Mouse (Mus musculus) intestine, embryonic 14.5 days (tissue): ENCODE results near the gene Aspdh. TPM values are rescaled to one million over a fixed set of nuclear protein-coding genes. Genes with fewer than 3 reads are reported as not detected.

Experiments used
- ATAC-seq: fragments of 200-750 bp; cut with Nextera tagmentation; replicated peaks from 2 replicates; pipeline ENCODE4 v1.8.0; 2017; ENCODE audit warnings: low read depth, moderate number of reproducible peaks, moderate TSS enrichment, moderate library complexity; ENCODE audit not compliant: low FRiP score, low TSS enrichment
- DNase-seq: peaks from one replicate; pipeline ENCODE4 v3.0.0-alpha.2; 2018; ENCODE audit warnings: low spot score
- H3K27ac ChIP-seq: fragments of 300-500 bp; sonication (generic); 2 replicates; pipeline ENCODE4 v1.5.1; 2014; ENCODE audit warnings: low read depth, mild to moderate bottlenecking, control low read depth
- H3K27me3 ChIP-seq: fragments of 300-500 bp; sonication (generic); replicated peaks from 2 replicates; pipeline ENCODE4 v1.6.1; 2014; ENCODE audit warnings: low read length, control low read depth; ENCODE audit not compliant: control insufficient read depth, insufficient read depth
- H3K36me3 ChIP-seq: fragments of 300-500 bp; sonication (generic); 2 replicates; pipeline ENCODE4 v1.6.1; 2014; ENCODE audit warnings: low read length, control low read depth; ENCODE audit not compliant: control insufficient read depth, insufficient read depth
- H3K4me1 ChIP-seq: fragments of 300-500 bp; sonication (generic); replicated peaks from 2 replicates; pipeline ENCODE4 v1.6.1; 2014; ENCODE audit warnings: low read length, control low read depth, mixed read lengths; ENCODE audit not compliant: control insufficient read depth, insufficient read depth
- H3K4me2 ChIP-seq: fragments of 300-500 bp; sonication (generic); 2 replicates; pipeline ENCODE4 v1.6.1; 2014; ENCODE audit warnings: low read length
- H3K4me3 ChIP-seq: fragments of 300-500 bp; sonication (generic); 2 replicates; pipeline ENCODE4 v1.5.1; 2014; ENCODE audit warnings: low read depth, low read length, control low read depth, mixed read lengths
- H3K9ac ChIP-seq: fragments of 300-500 bp; sonication (generic); 2 replicates; pipeline ENCODE4 v1.6.1; 2014; ENCODE audit warnings: mild to moderate bottlenecking, low read length
- H3K9me3 ChIP-seq: fragments of 300-500 bp; sonication (generic); 2 replicates; pipeline ENCODE4 v1.6.1; 2016; ENCODE audit warnings: low read length, control low read depth; ENCODE audit not compliant: control insufficient read depth
- WGBS: fragments of 180-500 bp; shearing (Covaris S2); extraction: QIAGEN DNeasy Blood & Tissue Kit; methylation state at CpG from one replicate; pipeline ENCODE4 v1.1.7; 2014; 5-methylcytosine and 5-hydroxymethylcytosine counted together
- polyA plus RNA-seq: library from polyadenylated mRNA; unstranded; fragments of >200 nt; fragmentation: Nextera tagmentation; extraction: Ambion mirVana; gene quantifications from 2 replicates; pipeline ENCODE4 v1.2.1, GENCODE M21; 2014

Gene Aspdh
- polyA plus RNA-seq, 1 experiment from 2014 or later = not detected

GRCm38 (mm10) chr7:44435796-44436195 lies 29.4 kb upstream of the Aspdh start:
- Histone ChIP-seq H3K4me3 (no peak overlapping the region), H3K9me3 (no peaks in the 10 kb centered on the region), H3K4me1 (no peaks in the 10 kb centered on the region), H3K36me3 (no peaks in the 10 kb centered on the region), H3K4me2 (no peak overlapping the region), H3K27me3 (peaks cover 43% of the 10 kb centered on the region), H3K9ac (no peak overlapping the region), H3K27ac (no peak overlapping the region)
- no peak for DNase-seq
- no peak for ATAC-seq
- 70% methylated on average over 5 of the region's 5 CpGs for WGBS

GRCm38 (mm10) chr7:44436267-44436666 lies 28.9 kb upstream of the Aspdh start:
- no peak for ATAC-seq
- Histone ChIP-seq H3K27me3 (peaks cover 43% of the 10 kb centered on the region), H3K9ac (no peak overlapping the region)

GRCm38 (mm10) chr7:44437188-44437587 lies 28.0 kb upstream of the Aspdh start:
- H3K4me2 ChIP-seq = no peak overlapping the region
- no peak for DNase-seq
- 68% methylated on average over 1 of the region's 1 CpGs for WGBS
- no peak for ATAC-seq
- no peak overlapping the region for H3K9ac ChIP-seq
- no peaks in the 10 kb centered on the region for H3K9me3 ChIP-seq
- no peak overlapping the region for H3K4me3 ChIP-seq
- H3K27me3 ChIP-seq = peaks cover 43% of the 10 kb centered on the region
- H3K27ac ChIP-seq = no peak overlapping the region
- H3K4me1 ChIP-seq = no peaks in the 10 kb centered on the region
- no peaks in the 10 kb centered on the region for H3K36me3 ChIP-seq

More at GRCm38 (mm10) chr7:44436267-44436666, 28.9 kb upstream of the Aspdh start:
- H3K4me1 ChIP-seq = no peaks in the 10 kb centered on the region
- 28% methylated on average over 1 of the region's 1 CpGs for WGBS
- H3K36me3 ChIP-seq = no peaks in the 10 kb centered on the region
- no peak overlapping the region for H3K27ac ChIP-seq
- no peaks in the 10 kb centered on the region for H3K9me3 ChIP-seq
- H3K4me3 ChIP-seq = no peak overlapping the region
- DNase-seq = no peak
- H3K4me2 ChIP-seq = no peak overlapping the region

GRCm38 (mm10) chr7:44437933-44438332 lies 27.3 kb upstream of the Aspdh start:
- ATAC-seq = no peak
- WGBS = 72% methylated on average over 8 of the region's 8 CpGs

GRCm38 (mm10) chr7:44439696-44440095 lies 25.5 kb upstream of the Aspdh start:
- no peak for DNase-seq
- H3K9me3 ChIP-seq = no peaks in the 10 kb centered on the region
- H3K27ac ChIP-seq = no peak overlapping the region
- H3K4me3 ChIP-seq = no peak overlapping the region
- WGBS = 72% methylated on average over 2 of the region's 2 CpGs
- H3K36me3 ChIP-seq = no peaks in the 10 kb centered on the region
- no peak overlapping the region for H3K9ac ChIP-seq
- peaks cover 57% of the 10 kb centered on the region for H3K27me3 ChIP-seq
- no peaks in the 10 kb centered on the region for H3K4me1 ChIP-seq
- no peak overlapping the region for H3K4me2 ChIP-seq
- ATAC-seq = no peak

More at GRCm38 (mm10) chr7:44437933-44438332, 27.3 kb upstream of the Aspdh start:
- H3K4me2 ChIP-seq = no peak overlapping the region
- H3K9ac ChIP-seq = no peak overlapping the region
- H3K4me3 ChIP-seq = no peak overlapping the region
- H3K27ac ChIP-seq = no peak overlapping the region
- H3K27me3 ChIP-seq = peaks cover 46% of the 10 kb centered on the region
- H3K9me3 ChIP-seq = no peaks in the 10 kb centered on the region
- DNase-seq = no peak
- no peaks in the 10 kb centered on the region for H3K36me3 ChIP-seq
- H3K4me1 ChIP-seq = no peaks in the 10 kb centered on the region

- WGBS = 82% methylated on average over 1 of the region's 1 CpGs
- Histone ChIP-seq H3K27me3 (peaks cover 65% of the 10 kb centered on the region), H3K4me1 (no peaks in the 10 kb centered on the region), H3K27ac (no peak overlapping the region), H3K4me3 (no peak overlapping the region), H3K9ac (no peak overlapping the region), H3K4me2 (no peak overlapping the region), H3K9me3 (no peaks in the 10 kb centered on the region), H3K36me3 (no peaks in the 10 kb centered on the region)
- ATAC-seq (no peak), DNase-seq (no peak)
Observed at GRCm38 (mm10) chr7:44440479-44440878, 24.7 kb upstream of the Aspdh start.

GRCm38 (mm10) chr7:44441180-44441579 lies 24.0 kb upstream of the Aspdh start:
- Histone ChIP-seq H3K27ac (no peak overlapping the region), H3K27me3 (peaks cover 72% of the 10 kb centered on the region), H3K4me2 (no peak overlapping the region), H3K9me3 (no peaks in the 10 kb centered on the region), H3K4me1 (no peaks in the 10 kb centered on the region), H3K36me3 (no peaks in the 10 kb centered on the region), H3K9ac (no peak overlapping the region), H3K4me3 (no peak overlapping the region)
- DNase-seq (no peak), ATAC-seq (no peak)
- 0% methylated on average over 1 of the region's 1 CpGs for WGBS

GRCm38 (mm10) chr7:44441648-44442109 lies 23.5 kb upstream of the Aspdh start:
- no peaks in the 10 kb centered on the region for H3K9me3 ChIP-seq
- no peak for DNase-seq
- peak overlapping the region; percentile 26 for H3K4me3 ChIP-seq
- H3K27ac ChIP-seq = 0 out of 2 replicates have a peak overlapping the region, but pooled peaks have one; percentile 22
- ATAC-seq = peak; percentile 42; the same call in 1 of the 2 replicates
- peaks cover 77% of the 10 kb centered on the region for H3K27me3 ChIP-seq
- H3K4me1 ChIP-seq = no peaks in the 10 kb centered on the region
- H3K36me3 ChIP-seq = no peaks in the 10 kb centered on the region
- peak overlapping the region; percentile 11; the same call in 1 of the 2 replicates for H3K9ac ChIP-seq
- WGBS = under 1% methylated on average over 14 of the region's 14 CpGs
- peak overlapping the region; percentile 33 for H3K4me2 ChIP-seq

- WGBS = 1% methylated on average over 13 of the region's 14 CpGs
- H3K36me3 ChIP-seq = no peaks in the 10 kb centered on the region
- H3K4me2 ChIP-seq = peak overlapping the region; percentile 33
- H3K27ac ChIP-seq = 0 out of 2 replicates have a peak overlapping the region, but pooled peaks have one; percentile 22
- peaks cover 82% of the 10 kb centered on the region for H3K27me3 ChIP-seq
- H3K4me3 ChIP-seq = peak overlapping the region; percentile 26
- peak overlapping the region; percentile 40 for H3K9ac ChIP-seq
- ATAC-seq = no peak
- DNase-seq = no peak
- H3K4me1 ChIP-seq = no peaks in the 10 kb centered on the region
- no peaks in the 10 kb centered on the region for H3K9me3 ChIP-seq
Observed at GRCm38 (mm10) chr7:44442407-44442821, 22.8 kb upstream of the Aspdh start.
